Mouse (Mus musculus): ENCODE measurements around the gene Acbd6.

GRCm38 (mm10) chr1:155703191-155703680 is 145.3 kb downstream of the Acbd6 start:
- TF ChIP-seq CTCF (IDR thresholded peaks at IDR 0.05; ENCODE audit: low read depth, low read length) (no peak), POLR2A (IDR thresholded peaks at IDR 0.05; ENCODE audit: extremely low read depth, insufficient read depth, low read length) (no peak)

All from liver, adult 2 months (tissue).